Mouse (Mus musculus): ENCODE results near the gene Depdc1b.

DNA sequence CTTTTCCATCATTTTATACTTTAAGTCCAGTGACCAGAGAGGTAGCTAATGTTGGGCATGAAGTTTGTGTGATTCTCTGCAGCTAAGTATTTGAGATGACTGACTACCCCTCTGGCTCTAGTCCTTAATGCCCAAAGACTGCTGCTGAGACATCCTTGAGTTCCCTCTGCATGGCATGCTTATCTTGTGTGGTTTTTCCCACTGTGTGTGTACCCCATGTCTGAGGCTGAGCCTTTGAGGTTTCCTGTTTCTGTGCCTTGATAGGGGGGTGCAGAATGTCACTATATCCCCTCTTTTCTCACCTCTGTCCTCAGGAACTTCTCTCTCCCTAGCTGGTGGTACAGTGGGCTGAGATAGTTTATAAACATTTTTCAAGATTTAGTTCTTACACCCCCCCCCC, 119.6 kb downstream of the Depdc1b start:
- TF ChIP-seq CTCF (IDR thresholded peaks at IDR 0.05; ENCODE audit: extremely low read depth, insufficient read depth, insufficient read length, insufficient replicate concordance) (no peak), POLR2A (IDR thresholded peaks at IDR 0.05; ENCODE audit: low read depth, low read length) (no peak)

Data from spleen, adult 2 months (tissue).